Mouse (Mus musculus) macrophage (primary cell): ENCODE measurements around the gene Snapc4. TPM values are rescaled to one million over a fixed set of nuclear protein-coding genes. Genes with fewer than 3 reads are reported as not detected.

ENCODE experiments used
- H3K27ac ChIP-seq: fragments of 350-480 bp; formaldehyde crosslinking; 2 replicates; pipeline ENCODE4 v1.9.0; 2021
- H3K36me3 ChIP-seq: fragments of 350-480 bp; formaldehyde crosslinking; 2 replicates; pipeline ENCODE4 v1.9.0; 2021; ENCODE audit errors: inconsistent target
- H3K4me3 ChIP-seq: fragments of 350-480 bp; formaldehyde crosslinking; 2 replicates; pipeline ENCODE4 v1.9.0; 2021; ENCODE audit errors: inconsistent target
- H3K79me2 ChIP-seq: fragments of 350-480 bp; formaldehyde crosslinking; 2 replicates; pipeline ENCODE4 v1.9.0; 2021; ENCODE audit errors: inconsistent target
- WGBS: methylation state at CpG from one replicate; pipeline ENCODE4 v1.1.7; 2026; ENCODE audit warnings: inconsistent platforms; ENCODE audit not compliant: missing documents; 5-methylcytosine and 5-hydroxymethylcytosine counted together
- polyA plus RNA-seq: library from polyadenylated mRNA; stranded (reverse); fragments of 250-400 nt; gene quantifications from 3 replicates; pipeline ENCODE4 v1.2.4, GENCODE M21; 2018; ENCODE audit warnings: inconsistent platforms

Gene Snapc4
- polyA plus RNA-seq, 1 experiment from 2014 or later: 6.3 TPM

GRCm38 (mm10) chr2:26360772-26361171 lies 19.7 kb downstream of the Snapc4 start, which contains the start of gene Card9:
Gene Card9, minus strand, starts transcription at chr2:26360918.
- WGBS: 9% methylated on average over 3 of the region's 3 CpGs
- peaks cover 22% of the 10 kb centered on the region for H3K36me3 ChIP-seq
- peaks cover 24% of the 10 kb centered on the region for H3K79me2 ChIP-seq
- peak within 1 kb of the TSS; percentile 80 for H3K4me3 ChIP-seq
- H3K27ac ChIP-seq: peak within 1 kb of the TSS; percentile 80

DNA sequence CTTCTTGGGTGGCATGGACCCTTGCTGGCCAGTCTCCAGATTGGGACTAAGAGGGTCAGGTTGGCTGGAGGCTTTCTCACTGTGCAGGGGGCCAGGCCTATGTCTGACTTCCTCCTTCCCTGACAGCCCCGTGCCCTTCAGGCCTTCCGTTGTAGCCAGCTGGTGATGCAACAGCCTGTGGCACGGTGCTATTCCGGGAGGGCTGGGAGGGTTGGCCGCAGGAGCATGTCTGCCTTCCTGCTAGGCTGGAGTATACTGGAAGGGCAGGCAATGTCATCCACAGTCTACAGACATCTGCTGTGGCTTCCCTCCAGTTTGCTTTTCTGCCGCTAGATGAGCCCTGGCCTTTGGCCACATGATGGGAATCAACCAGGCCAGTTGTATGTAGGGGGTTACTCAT lies 20.5 kb downstream of the Snapc4 start:
- WGBS: 0% methylated on average over 6 of the region's 6 CpGs
- Histone ChIP-seq H3K27ac (peak overlapping the region; percentile 80), H3K4me3 (peak overlapping the region; percentile 80), H3K79me2 (peaks cover 24% of the 10 kb centered on the region), H3K36me3 (peaks cover 21% of the 10 kb centered on the region)

GRCm38 (mm10) chr2:26358667-26359320 lies 21.7 kb downstream of the Snapc4 start:
- WGBS: 93% methylated on average over 11 of the region's 13 CpGs
- H3K79me2 ChIP-seq: peaks cover 24% of the 10 kb centered on the region
- H3K27ac ChIP-seq: no peak overlapping the region
- no peak overlapping the region for H3K4me3 ChIP-seq
- peaks cover 33% of the 10 kb centered on the region for H3K36me3 ChIP-seq

GRCm38 (mm10) chr2:26357484-26357883 lies 23.0 kb downstream of the Snapc4 start:
- Histone ChIP-seq H3K36me3 (peaks cover 33% of the 10 kb centered on the region), H3K79me2 (peaks cover 24% of the 10 kb centered on the region), H3K27ac (no peak overlapping the region), H3K4me3 (no peak overlapping the region)
- WGBS: 92% methylated on average over 15 of the region's 15 CpGs

DNA sequence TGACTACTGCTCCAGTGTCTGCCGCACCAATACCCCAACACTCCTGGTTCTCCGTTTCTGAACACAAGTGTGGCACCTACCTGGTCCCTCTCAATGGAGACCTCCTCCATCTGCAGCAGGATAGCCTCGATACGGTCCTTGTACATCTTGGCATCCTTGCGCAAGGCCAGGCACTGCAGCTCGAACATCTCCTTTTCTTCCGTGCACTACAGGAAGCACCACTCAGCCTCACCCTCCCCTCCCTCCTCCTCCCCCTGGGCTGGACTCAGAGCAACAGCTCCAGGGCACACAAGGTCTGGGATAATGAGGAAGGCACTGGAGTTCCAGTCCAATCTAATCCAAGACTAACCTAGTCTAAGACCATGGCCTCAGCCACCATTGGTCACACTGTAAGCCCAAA lies 23.8 kb downstream of the Snapc4 start:
- WGBS: 54% methylated on average over 7 of the region's 7 CpGs
- H3K27ac ChIP-seq: no peak overlapping the region
- peaks cover 24% of the 10 kb centered on the region for H3K79me2 ChIP-seq
- peaks cover 33% of the 10 kb centered on the region for H3K36me3 ChIP-seq
- H3K4me3 ChIP-seq: no peak overlapping the region

DNA sequence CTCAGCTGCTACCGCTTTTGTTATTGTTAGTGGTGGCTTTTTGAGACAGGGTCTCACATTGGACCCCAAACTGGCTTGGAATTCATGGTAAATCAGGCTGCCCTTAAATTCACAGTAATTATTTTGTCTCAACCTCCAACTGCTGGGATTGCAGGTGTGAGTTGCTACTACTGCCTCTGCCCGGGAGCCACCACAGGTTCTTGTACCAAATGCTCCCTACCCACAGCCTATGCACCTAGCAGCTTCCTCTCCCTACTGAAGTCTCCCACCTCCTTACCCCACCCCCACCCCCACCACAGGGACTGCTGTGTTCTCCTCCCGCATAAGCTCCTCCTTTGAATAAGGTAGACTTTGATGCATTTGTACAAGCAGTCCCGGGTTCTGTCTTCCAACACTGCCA lies 24.2 kb downstream of the Snapc4 start:
- H3K36me3 ChIP-seq: peaks cover 33% of the 10 kb centered on the region
- H3K79me2 ChIP-seq: peaks cover 24% of the 10 kb centered on the region
- H3K27ac ChIP-seq: no peak overlapping the region
- H3K4me3 ChIP-seq: no peak overlapping the region
- WGBS: 92% methylated on average over 4 of the region's 4 CpGs

DNA sequence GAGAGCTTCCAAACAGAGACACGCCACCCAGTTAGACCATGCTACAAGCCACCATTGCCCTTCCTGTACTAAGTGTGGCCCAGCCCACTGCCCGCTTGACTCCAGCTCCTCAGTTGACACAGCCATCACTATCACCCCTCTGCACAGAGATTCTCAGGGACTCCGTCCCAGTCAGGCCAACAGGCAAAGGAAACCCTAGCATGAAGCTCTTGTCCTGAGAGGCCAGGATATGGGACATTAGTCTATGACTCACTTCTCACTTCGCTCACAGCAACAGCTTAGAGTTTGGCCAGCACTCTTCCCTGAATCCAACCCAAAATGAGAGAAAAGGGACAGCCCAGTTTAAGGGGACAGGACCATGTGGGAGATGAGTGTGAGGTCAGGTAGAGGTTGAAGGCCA lies 26.1 kb downstream of the Snapc4 start:
- H3K27ac ChIP-seq: no peak overlapping the region
- 95% methylated on average over 4 of the region's 4 CpGs for WGBS
- peaks cover 33% of the 10 kb centered on the region for H3K36me3 ChIP-seq
- no peak overlapping the region for H3K4me3 ChIP-seq
- H3K79me2 ChIP-seq: peaks cover 11% of the 10 kb centered on the region

DNA sequence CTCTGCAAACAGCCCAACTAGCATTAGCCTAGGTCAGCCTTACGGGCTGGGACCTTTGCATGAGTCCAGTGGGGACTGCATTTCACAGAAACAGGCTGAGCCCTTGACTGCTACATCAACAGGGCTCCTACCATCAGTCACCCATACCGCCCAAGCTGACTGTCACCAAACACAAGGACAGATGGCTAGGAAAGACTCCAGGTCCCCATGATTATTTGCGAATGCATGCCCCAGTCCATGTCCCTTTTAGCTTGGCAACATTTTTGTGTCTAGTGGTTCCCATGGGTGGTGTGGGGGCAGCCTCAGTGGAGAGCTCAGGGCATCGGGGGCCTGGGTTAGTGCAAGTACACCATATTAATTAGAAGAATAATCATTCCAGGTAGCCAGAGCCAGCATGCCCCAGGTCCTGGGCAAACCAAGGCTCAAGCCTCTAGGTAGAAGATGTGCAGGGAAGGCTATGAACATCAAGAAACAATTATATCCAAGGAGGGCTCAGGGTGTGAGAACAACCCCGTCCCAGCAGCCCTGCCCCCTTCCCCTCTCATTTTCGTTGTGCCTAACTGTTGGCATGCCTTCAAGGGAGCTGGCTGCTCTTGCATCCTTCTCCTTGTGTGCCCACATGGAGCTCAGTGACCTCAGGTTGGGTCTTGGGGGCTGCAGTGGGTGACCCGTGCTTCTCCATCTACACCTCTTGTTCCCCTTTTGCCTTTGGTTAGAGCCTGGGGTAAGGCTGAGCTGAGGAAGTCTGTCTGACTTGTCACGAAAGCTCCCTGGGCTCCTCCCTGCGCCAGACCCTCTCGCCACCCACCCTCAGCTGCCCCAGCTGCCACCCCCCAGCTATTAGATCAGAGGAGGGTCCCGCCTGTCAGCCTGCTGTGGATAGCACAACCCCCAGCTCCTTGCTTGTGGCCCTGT lies 27.1 kb downstream of the Snapc4 start:
- Histone ChIP-seq H3K36me3 (peaks cover 33% of the 10 kb centered on the region), H3K4me3 (no peak overlapping the region), H3K79me2 (peaks cover under 1% of the 10 kb centered on the region; the same call in 1 of the 2 replicates), H3K27ac (no peak overlapping the region)
- WGBS: 79% methylated on average over 11 of the region's 11 CpGs

DNA sequence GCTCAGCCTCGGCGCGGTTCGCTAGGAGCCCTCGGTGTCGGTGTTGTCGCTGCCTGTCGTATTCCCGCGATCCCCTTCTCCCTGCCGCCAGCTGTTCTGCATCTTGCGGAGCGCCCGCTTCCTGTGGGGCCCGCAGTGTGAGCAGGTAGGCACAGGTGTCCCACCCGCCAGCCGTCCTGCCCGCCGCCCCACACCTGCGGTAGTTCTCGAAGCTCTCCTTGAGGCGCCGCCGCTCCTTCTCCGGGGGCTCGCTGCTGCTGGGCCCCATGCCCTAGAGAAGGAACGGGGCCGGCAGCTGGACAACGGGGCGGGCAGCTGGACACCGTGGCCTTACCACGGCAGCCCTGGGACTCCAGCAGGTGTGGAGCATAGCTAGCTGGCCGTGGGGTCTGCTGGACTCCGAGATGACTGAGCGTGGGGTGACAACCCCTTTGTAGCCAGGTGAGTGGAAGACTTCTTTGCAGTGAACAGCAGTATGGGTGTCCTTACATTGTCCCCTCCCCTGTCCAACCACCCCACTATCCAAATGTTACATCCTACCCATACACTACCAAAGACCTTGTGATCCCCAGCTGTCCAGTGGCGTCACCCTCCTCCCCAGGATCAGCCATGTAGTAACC lies 28.1 kb downstream of the Snapc4 start:
- 7% methylated on average over 34 of the region's 36 CpGs for WGBS
- Histone ChIP-seq H3K4me3 (peak overlapping the region; percentile 61), H3K36me3 (peaks cover 24% of the 10 kb centered on the region), H3K27ac (no peak overlapping the region), H3K79me2 (no peaks in the 10 kb centered on the region)

DNA sequence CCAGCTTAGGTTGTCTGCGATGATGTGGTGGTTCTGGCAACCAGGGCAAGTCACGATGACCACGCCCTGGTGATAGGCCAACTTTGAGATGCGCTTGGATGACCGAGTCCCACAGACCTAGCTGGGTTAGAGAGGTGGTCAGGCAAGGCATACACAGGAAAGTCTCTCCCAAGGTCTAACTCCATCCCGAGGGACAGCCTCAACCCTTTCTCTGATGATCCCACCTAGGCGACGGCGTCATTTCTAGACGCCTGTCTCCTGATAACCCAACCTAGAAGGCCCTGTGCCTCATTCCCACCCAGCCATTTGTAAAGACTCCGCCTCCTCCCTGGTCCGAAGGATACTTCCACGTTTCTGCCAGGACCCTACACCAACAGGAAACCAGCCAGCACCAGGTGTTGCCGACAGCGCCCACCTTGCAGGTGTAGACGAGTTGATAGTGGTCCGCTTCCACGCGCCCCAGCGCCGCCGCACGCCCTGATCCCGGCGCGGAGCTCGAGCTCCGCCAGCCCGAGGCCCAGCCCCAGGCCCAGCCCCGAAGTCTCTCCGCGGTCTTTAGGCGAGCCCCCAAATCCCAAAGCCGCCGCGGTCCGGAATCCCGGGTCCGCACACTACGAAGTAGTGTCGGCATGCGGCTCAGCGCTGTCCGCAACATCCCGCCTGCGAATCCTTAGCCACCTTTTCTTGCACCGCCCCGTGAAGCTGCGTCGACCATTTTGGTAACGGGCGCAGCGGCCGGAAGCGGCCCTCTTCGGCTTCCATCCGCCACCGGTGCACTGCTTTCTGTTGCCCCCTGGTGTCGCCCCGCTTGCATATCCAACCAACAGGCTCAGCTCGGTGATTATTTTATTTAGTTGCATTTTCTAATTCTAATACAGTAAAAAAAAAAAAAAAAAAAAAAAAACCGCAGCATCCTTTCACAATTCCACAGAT lies 28.8 kb downstream of the Snapc4 start, which contains the start of gene Dnlz:
Dnlz (minus strand) TSS at position 753 of the 933 bp plus-strand sequence.
- no peaks in the 10 kb centered on the region for H3K79me2 ChIP-seq
- peak within 1 kb of the TSS; percentile 29 for H3K27ac ChIP-seq
- 2% methylated on average over 56 of the region's 62 CpGs for WGBS
- peak within 1 kb of the TSS; percentile 61 for H3K4me3 ChIP-seq
- peaks cover 18% of the 10 kb centered on the region for H3K36me3 ChIP-seq

- Histone ChIP-seq H3K4me3 (no peak overlapping the region), H3K79me2 (no peaks in the 10 kb centered on the region), H3K36me3 (no peaks in the 10 kb centered on the region), H3K27ac (no peak overlapping the region)
- 91% methylated on average over 6 of the region's 6 CpGs for WGBS
Observed at GRCm38 (mm10) chr2:26348241-26348640, 32.2 kb downstream of the Snapc4 start.

GRCm38 (mm10) chr2:26342609-26343490 lies 37.6 kb downstream of the Snapc4 start:
- H3K27ac ChIP-seq: no peak overlapping the region
- no peak overlapping the region for H3K4me3 ChIP-seq
- no peaks in the 10 kb centered on the region for H3K36me3 ChIP-seq
- WGBS: 82% methylated on average over 11 of the region's 11 CpGs
- H3K79me2 ChIP-seq: no peaks in the 10 kb centered on the region

DNA sequence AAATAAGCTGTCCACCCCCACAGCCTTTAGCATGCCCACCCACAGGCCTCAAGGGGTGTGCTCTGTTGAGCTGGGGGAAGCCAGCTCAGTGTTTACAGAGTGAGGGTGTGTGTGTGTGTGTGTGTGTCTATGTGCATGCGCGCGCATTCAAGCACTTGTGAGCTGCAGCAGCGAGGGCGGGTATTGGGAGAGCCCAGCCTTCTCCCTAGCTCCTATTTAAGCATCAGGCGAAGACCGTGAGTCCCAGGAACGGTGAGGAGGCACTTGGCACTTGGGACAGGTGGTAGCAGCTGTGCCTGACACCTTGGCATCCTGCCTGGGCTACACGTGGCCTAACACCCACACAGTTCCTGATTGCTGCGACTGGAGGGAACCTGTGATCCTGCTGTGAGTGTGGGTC lies 38.4 kb downstream of the Snapc4 start:
- no peak overlapping the region for H3K27ac ChIP-seq
- no peaks in the 10 kb centered on the region for H3K36me3 ChIP-seq
- WGBS: 78% methylated on average over 10 of the region's 10 CpGs
- no peak overlapping the region for H3K4me3 ChIP-seq
- no peaks in the 10 kb centered on the region for H3K79me2 ChIP-seq
